Mouse (Mus musculus) hindbrain, embryonic 11.5 days (tissue): ENCODE data around the gene Krtcap2. TPM values are rescaled to one million over a fixed set of nuclear protein-coding genes. Genes with fewer than 3 reads are reported as not detected.

ENCODE experiments used
- ATAC-seq: fragments of 200-750 bp; cut with Nextera tagmentation; 2 replicates; pipeline ENCODE4 v1.8.0; 2017; ENCODE audit warnings: mild to moderate bottlenecking, moderate TSS enrichment, moderate library complexity; ENCODE audit not compliant: low FRiP score
- DNase-seq: peaks from one replicate; pipeline ENCODE4 v3.0.0-alpha.2; 2015; ENCODE audit warnings: low spot score
- H3K27ac ChIP-seq: fragments of 300-500 bp; sonication (generic); 2 replicates; pipeline ENCODE4 v1.5.1; 2014; ENCODE audit warnings: mild to moderate bottlenecking, low read depth, low read length
- H3K27me3 ChIP-seq: fragments of 300-500 bp; sonication (generic); 2 replicates; pipeline ENCODE4 v1.6.1; 2014; ENCODE audit warnings: mild to moderate bottlenecking, low read length, moderate library complexity, mixed read lengths; ENCODE audit not compliant: control insufficient read depth, insufficient read depth
- H3K36me3 ChIP-seq: fragments of 300-500 bp; sonication (generic); 2 replicates; pipeline ENCODE4 v1.6.1; 2014; ENCODE audit warnings: mild to moderate bottlenecking, low read length, moderate library complexity, mixed read lengths; ENCODE audit not compliant: control insufficient read depth, insufficient read depth
- H3K4me1 ChIP-seq: fragments of 300-500 bp; sonication (generic); replicated peaks from 2 replicates; pipeline ENCODE4 v1.6.1; 2014; ENCODE audit warnings: low read length, mixed read lengths; ENCODE audit not compliant: control insufficient read depth, insufficient read depth
- H3K4me2 ChIP-seq: fragments of 300-500 bp; sonication (generic); replicated peaks from 2 replicates; pipeline ENCODE4 v1.6.1; 2014; ENCODE audit warnings: mild to moderate bottlenecking, low read depth, low read length
- H3K4me3 ChIP-seq: fragments of 300-500 bp; sonication (generic); 2 replicates; pipeline ENCODE4 v1.5.1; 2014; ENCODE audit warnings: low read depth, low read length
- H3K9ac ChIP-seq: fragments of 300-500 bp; sonication (generic); 2 replicates; pipeline ENCODE4 v1.6.1; 2014; ENCODE audit warnings: low read depth, low read length
- H3K9me3 ChIP-seq: fragments of 300-500 bp; sonication (generic); 2 replicates; pipeline ENCODE4 v1.6.1; 2016; ENCODE audit warnings: low read length; ENCODE audit not compliant: control insufficient read depth
- WGBS: fragments of 180-500 bp; shearing (Covaris S2); extraction: QIAGEN DNeasy Blood & Tissue Kit; methylation state at CpG from one replicate; pipeline ENCODE4 v1.1.7; 2014; 5-methylcytosine and 5-hydroxymethylcytosine counted together
- microRNA counts: library from miRNA; unstranded; fragments of <30 nt; microRNA quantifications from one replicate; lab custom pipeline; 2015
- polyA plus RNA-seq: library from polyadenylated mRNA; unstranded; fragments of >200 nt; fragmentation: Nextera tagmentation; extraction: Ambion mirVana; gene quantifications from 2 replicates; pipeline ENCODE4 v1.2.1, GENCODE M21; 2014

Krtcap2 gene
- polyA plus RNA-seq, 1 experiment from 2014 or later = 289 TPM

DNA sequence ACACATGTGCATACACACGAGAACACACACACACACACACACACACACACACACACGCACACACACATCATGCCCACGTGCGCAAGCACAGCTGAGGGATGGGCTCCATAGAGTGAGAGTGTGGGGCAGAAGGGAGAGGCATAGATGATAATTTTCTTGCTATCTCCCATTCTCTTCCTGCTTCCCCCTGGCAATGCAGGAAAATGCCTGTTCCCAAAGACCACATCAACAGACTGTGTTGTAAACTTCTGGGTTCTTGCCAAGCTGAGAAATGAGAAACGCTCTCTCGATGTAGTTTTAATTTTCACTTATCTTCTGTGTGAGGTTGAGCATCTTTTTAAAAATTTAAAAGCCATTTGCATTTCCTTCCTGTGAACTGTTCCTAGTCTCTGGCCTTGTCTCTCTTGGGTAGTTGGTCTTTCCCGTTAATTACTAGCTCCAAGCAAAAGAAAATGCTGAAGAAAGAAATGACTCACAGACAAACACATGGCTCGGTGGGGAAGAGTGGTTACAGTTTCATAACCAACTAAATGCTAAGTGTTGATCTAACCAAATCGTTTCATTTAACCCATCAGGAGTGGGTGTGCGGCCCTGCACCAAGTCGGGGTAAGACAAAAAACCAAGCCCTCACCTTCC lies 51.1 kb downstream of the Krtcap2 start:
- H3K4me1 ChIP-seq = 0 out of 2 replicates have a peak, but pooled peaks cover 4% of the 10 kb centered on the region
- DNase-seq (no peak), ATAC-seq (no peak)
- H3K27ac ChIP-seq = no peak overlapping the region
- no peaks in the 10 kb centered on the region for H3K36me3 ChIP-seq
- H3K9ac ChIP-seq = no peak overlapping the region
- no peaks in the 10 kb centered on the region for H3K9me3 ChIP-seq
- WGBS = 87% methylated on average over 11 of the region's 11 CpGs
- peaks cover 6% of the 10 kb centered on the region for H3K27me3 ChIP-seq
- no peak overlapping the region for H3K4me3 ChIP-seq
- no peak overlapping the region for H3K4me2 ChIP-seq

DNA sequence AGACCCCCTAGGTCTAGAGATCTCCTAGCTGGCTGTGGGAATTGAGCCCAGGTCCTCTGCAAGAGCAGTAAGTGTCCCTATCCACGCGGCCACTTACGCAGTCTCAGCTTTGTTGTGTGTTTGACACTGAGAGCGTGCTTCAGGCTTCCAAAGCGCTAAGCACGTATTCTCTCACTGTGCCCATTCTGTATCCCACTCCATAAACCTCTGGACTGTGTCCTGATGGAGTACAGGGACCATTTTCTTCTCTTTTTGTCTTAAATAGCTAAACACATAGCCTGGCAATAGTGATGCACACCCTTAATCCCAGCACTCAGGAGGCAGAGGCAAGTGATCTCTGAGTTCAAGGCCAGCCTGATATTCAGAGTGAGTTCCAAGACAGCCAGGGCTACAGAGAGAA lies 53.1 kb downstream of the Krtcap2 start:
- no peak overlapping the region for H3K27ac ChIP-seq
- ATAC-seq (no peak), DNase-seq (no peak)
- WGBS = 87% methylated on average over 6 of the region's 6 CpGs
- H3K9me3 ChIP-seq = no peaks in the 10 kb centered on the region
- no peak overlapping the region for H3K9ac ChIP-seq
- 0 out of 2 replicates have a peak, but pooled peaks cover 4% of the 10 kb centered on the region for H3K4me1 ChIP-seq
- H3K4me2 ChIP-seq = no peak overlapping the region
- no peaks in the 10 kb centered on the region for H3K36me3 ChIP-seq
- peaks cover 6% of the 10 kb centered on the region for H3K27me3 ChIP-seq
- H3K4me3 ChIP-seq = no peak overlapping the region

DNA sequence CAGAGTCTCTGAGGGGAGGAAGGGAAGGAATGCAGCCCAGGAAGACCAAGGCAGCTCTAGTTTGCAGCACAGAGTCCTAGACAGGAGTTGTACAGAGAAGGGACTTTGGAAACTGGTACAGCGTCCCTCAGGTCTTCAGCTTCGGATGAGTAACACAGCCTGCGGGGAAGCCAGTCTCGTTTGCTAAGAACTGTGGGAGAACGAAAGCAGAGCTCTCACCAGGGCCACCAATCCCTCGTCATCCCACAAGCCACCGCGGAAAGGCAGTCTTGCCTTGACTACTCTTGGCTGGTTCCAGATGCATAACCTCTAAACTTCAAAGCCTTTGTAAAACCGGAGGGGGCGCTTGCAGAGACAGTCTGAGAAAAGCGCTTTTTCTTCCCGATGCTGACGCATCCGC lies 53.7 kb downstream of the Krtcap2 start:
- Histone ChIP-seq H3K9me3 (no peaks in the 10 kb centered on the region), H3K27ac (no peak overlapping the region), H3K4me3 (no peak overlapping the region), H3K27me3 (peaks cover 6% of the 10 kb centered on the region), H3K9ac (no peak overlapping the region), H3K4me1 (0 out of 2 replicates have a peak, but pooled peaks cover 4% of the 10 kb centered on the region), H3K36me3 (no peaks in the 10 kb centered on the region), H3K4me2 (peak overlapping the region; percentile 20; the same call in 1 of the 2 replicates)
- 5% methylated on average over 14 of the region's 14 CpGs for WGBS
- DNase-seq (peak; percentile 59), ATAC-seq (no peak)

MicroRNA genes within 50 kb of the gene (microRNA counts, 519-probe panel; counts per million panel counts)
- 5,230 counts per million, percentile 73 among the panel's probes with 10 or more counts for microRNA mmu-miR-92b (lab: Ali Mortazavi, UCI)

Other genes starting within 250 kb of the Krtcap2 start
- 28.7 and 35.4 TPM in 2 replicates for gene Rusc1, start 152.7 kb upstream of the Krtcap2 start, polyA plus RNA-seq
- gene Gm43738, start 144.9 kb upstream of the Krtcap2 start, polyA plus RNA-seq = 0.08 TPM in 1 of 2 replicates, not detected in the other
- gene Fdps, start 144.0 kb upstream of the Krtcap2 start, polyA plus RNA-seq = 390 and 392 TPM in 2 replicates
- gene Pklr, start 109.8 kb upstream of the Krtcap2 start, polyA plus RNA-seq = 1.6 and 2.0 TPM in 2 replicates
- gene Hcn3, start 85.8 kb upstream of the Krtcap2 start, polyA plus RNA-seq = 3.6 and 4.5 TPM in 2 replicates
- 27.6 and 30.6 TPM in 2 replicates for gene Clk2, start 81.2 kb upstream of the Krtcap2 start, polyA plus RNA-seq
- 85.9 and 90.4 TPM in 2 replicates for gene Scamp3, start 68.5 kb upstream of the Krtcap2 start, polyA plus RNA-seq
- 18.5 and 19.8 TPM in 2 replicates for gene Fam189b, start 62.8 kb upstream of the Krtcap2 start, polyA plus RNA-seq
- gene Gba, start 43.0 kb upstream of the Krtcap2 start, polyA plus RNA-seq = 43.7 and 47.3 TPM in 2 replicates
- 40.9 and 44.5 TPM in 2 replicates for gene Thbs3, start 30.8 kb upstream of the Krtcap2 start, polyA plus RNA-seq
- gene Mtx1, start 18.9 kb upstream of the Krtcap2 start, polyA plus RNA-seq = 180 and 181 TPM in 2 replicates
- 1.4 and 2.1 TPM in 2 replicates for gene Muc1, start 16.9 kb upstream of the Krtcap2 start, polyA plus RNA-seq
- 9.5 and 9.7 TPM in 2 replicates for gene Trim46, start 343 bp downstream of the Krtcap2 start, polyA plus RNA-seq
- gene Dpm3, start 13.4 kb downstream of the Krtcap2 start, polyA plus RNA-seq = 75.7 and 82.9 TPM in 2 replicates
- gene Slc50a1, start 24.6 kb downstream of the Krtcap2 start, polyA plus RNA-seq = 35.9 and 37.5 TPM in 2 replicates
- gene Efna1, start 35.2 kb downstream of the Krtcap2 start, polyA plus RNA-seq = 14.0 and 16.4 TPM in 2 replicates
- gene Efna3, start 77.0 kb downstream of the Krtcap2 start, polyA plus RNA-seq = 13.8 TPM in 2 replicates
- gene Efna4, start 92.1 kb downstream of the Krtcap2 start, polyA plus RNA-seq = 18.9 and 20.6 TPM in 2 replicates
- gene Adam15, start 104.0 kb downstream of the Krtcap2 start, polyA plus RNA-seq = 17.8 TPM in 2 replicates
- 0.14 and 0.27 TPM in 2 replicates for gene Dcst2, start 116.0 kb downstream of the Krtcap2 start, polyA plus RNA-seq
- gene Dcst1, start 119.3 kb downstream of the Krtcap2 start, polyA plus RNA-seq = 0.28 and 0.63 TPM in 2 replicates
- gene Zbtb7b, start 148.8 kb downstream of the Krtcap2 start, polyA plus RNA-seq = 0.47 and 1.2 TPM in 2 replicates
- 0.22 and 0.95 TPM in 2 replicates for gene Lenep, start 156.8 kb downstream of the Krtcap2 start, polyA plus RNA-seq
- 26.2 and 26.5 TPM in 2 replicates for gene Flad1, start 165.9 kb downstream of the Krtcap2 start, polyA plus RNA-seq
- 411 and 414 TPM in 2 replicates for gene Cks1b, start 172.4 kb downstream of the Krtcap2 start, polyA plus RNA-seq
- 32.2 and 37.0 TPM in 2 replicates for gene Shc1, start 172.5 kb downstream of the Krtcap2 start, polyA plus RNA-seq
- 45.0 and 54.5 TPM in 2 replicates for gene Pygo2, start 184.2 kb downstream of the Krtcap2 start, polyA plus RNA-seq
- gene Pbxip1, start 190.7 kb downstream of the Krtcap2 start, polyA plus RNA-seq = 8.6 and 10.7 TPM in 2 replicates
- gene Pmvk, start 208.6 kb downstream of the Krtcap2 start, polyA plus RNA-seq = 72.2 and 79.6 TPM in 2 replicates